Mouse (Mus musculus) adrenal gland, adult 18-20 months (tissue): ENCODE measurements at regions not wholly inside any gene's neighbourhood (a gene's known extent, or its start where the extent isn't known, plus 50 kb on each side); places are given as distances from the start of the nearest gene placed in this dataset.

Source experiments
- DNase-seq, 2 experiments: peaks; one replicate each; pipeline ENCODE4 v3.0.0; 2021 to 2022; ENCODE audit warnings: low spot score in 2 of 2

DNA sequence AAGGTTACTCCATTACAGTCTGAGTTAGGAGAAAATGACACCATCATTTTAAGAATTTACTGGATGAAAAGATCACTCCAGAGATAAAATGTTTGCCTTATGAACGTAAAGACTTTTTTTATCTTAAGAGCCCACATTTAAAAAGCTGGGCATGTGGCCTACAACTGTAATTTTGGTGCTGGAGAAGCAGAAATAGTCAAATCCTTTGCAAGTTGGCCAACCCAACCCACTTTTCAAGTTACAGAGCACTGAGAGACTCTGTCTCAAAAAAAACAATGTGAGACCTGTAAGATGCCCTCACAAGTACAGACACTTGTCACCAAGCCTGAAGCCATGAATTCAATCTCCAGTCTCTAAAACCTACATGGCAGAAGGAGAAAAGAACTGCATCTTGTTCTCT lies 305.6 kb upstream of the Cited2 start:
- no peak for DNase-seq

DNA sequence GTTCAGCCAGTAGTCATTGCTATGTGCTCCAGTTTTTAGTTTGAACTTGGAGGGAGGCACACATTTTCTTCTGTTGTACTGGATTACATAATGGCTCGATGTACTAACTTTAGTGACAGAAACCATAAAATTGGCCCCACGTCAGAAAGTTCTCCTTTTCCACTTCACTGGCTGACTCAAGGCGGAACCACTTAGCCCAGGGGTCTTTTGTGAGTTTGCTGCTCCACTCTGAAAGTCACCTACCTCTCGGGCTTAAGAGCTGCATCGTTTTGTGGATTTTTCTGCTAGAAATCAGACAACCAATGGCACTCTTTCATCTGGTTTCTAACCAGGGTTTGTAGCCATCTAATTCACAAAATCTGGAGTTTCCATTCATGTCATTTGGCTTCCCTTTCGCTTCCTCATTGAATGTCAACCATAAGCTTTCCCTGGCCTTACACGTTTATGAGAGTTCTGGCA lies 304.8 kb upstream of the Cited2 start:
- DNase-seq, result no peak

DNA sequence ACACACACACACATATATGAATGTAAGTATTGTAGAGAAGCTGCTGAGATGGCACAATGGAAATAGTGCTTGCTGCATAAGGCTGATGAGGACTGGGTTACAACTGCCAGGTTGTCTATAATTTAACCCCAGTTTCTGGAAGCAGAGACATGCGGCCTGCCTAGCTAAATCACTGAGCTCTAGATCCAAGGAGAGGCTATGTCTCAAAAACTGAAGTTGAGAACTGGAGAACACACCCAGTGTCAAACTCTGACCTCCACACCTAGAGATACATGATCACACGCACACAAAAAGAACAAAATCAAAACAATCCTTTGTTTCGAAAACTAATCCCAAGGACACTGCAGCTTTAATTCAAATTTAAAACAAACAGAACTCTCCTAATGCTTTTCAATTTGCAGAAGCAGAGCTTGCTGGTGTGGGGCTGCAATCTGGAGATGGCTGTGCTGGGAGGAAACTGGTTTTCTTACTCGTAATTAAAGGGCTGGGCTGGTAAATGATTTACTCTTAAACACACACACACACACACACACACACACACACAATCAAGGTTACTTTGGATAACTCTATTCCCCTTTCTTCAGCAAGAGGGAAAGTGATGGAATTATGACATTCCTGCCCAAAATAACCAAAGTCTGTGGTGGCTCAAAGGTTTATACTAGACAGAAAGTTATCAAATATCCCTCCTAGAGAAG lies 299.3 kb upstream of the Cited2 start:
- DNase-seq, result no peak

DNA sequence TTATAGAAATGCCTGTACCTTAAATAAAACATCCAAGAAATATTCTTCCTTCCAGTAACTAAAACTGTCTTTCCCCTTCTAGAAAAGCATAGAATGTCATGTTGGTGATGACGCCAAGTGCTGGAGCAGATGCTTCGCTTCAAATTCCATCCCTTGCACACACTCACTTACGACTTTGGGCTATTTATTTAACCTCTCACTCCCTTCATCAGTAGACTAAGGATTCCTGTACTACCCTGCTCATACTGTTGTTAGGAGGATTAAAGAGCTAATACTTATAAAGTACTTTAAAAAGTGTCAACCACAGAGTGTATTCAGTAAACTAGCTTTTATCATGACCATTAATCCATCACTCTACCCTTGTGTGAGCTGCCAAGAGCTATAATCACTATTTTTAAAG lies 296.8 kb upstream of the Cited2 start:
- no peak for DNase-seq

DNA sequence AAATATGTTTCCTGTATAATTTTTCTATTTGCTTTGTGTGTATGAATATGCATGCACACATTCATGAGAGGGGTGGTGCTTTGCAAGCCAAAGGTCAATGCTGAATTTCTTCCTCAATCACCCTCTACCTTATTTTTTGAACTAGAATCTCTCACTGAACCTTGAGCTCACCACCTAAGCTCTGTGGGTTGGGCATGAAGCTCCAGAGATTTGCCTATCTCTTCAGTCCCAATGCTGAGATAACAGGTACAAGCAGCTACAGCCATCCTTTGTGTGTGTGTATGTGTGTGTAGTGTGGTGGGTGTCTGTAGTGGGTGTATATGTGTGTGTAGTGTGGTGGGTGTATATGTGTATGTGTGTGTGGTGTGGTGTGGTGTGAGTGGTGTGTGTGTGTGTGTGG lies 295.7 kb upstream of the Cited2 start:
- DNase-seq, result no peak

DNA sequence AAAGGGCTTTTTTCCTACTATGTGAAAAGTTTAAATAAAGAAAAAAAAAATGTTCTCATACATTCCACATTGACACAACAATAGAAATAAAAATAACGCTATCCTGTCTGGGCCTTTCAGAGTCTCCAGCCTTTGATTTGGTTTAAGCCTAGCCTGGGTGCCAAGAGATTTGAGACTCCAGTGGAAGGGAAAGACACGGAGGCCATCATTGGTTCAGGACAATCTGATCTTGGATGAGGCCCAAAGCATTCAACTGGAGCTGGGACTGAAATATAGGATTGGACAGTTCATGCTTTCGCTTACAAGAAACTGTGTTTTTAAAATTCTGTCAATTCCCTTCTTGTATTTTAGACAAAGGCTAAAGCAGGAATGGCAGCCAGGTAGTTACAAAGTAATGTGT lies 294.7 kb upstream of the Cited2 start:
- DNase-seq, result no peak

DNA sequence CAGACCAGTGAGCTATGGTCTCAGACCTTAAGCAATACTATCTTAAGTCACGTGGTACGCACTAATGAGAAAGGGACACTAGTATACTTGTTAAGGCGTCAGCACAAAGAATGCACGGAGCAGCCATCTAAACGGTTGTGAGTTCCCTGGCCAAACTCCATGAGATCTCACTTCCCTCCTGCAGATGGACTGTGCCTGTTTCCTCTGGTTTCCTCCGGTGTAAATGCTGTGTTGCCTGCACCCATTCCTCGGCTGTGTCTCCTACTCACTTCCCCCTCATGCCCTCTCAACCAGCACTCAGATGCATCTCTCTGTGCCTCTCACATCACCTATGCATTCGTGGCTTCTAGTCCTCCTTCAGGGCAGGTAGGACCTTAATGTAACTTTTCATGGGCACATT lies 291.9 kb upstream of the Cited2 start:
- DNase-seq, result no peak

DNA sequence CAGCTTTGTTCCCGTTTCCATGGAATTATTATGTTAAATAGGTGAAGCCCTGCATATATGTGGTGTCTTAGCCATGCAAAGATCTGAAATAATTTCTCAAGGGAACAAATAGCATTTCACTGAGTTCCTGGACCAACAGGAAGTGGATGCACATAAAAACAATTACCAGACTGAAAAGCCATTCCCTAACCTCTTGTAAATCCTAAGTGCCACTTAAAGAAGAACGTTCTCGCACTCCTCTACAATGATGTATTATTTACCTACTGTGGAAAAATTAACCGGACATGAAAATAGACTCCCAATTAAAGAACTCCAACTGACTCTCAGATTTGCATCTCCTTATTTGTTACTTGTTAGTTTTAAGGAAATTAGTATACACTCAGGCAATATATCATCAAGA lies 288.9 kb upstream of the Cited2 start:
- no peak for DNase-seq

DNA sequence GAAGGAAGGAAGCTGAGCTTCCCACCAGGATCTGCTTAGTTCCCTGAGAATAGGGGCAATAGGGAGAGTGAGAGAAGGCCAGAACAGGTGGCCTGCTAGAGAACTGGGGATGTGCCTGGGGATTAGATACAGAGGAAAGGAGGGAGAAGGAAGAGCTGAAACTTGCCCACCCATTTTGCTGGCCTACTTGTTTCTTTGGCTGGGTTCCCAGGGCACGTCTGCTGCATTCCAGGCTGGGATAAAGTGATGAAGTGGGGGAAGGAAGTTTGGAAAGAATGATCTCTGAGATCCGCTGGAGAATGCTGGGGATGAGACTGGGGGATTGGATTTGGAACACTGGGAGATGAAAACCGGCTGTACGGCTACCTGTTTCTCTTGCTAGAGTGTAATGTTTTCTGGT lies 272.8 kb upstream of the Cited2 start:
- DNase-seq, result no peak

DNA sequence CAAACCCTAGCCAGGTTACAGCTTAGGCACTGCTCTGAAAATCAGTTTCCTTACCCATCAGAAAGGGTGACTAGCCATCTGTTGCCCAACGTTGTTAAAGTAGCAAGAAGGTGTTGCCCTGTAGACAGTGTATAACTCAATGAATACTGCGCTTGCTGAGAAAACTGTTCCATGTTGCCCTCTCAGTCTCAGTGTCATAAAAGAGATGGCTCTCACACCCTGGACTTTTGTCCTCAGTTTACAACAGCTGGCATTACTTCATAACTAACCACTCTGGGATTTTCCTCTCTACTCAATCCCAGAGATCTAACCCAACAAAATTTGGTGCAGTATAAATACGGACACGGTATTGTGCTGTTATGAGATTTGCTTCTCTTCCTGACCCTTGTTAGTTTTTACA lies 252.1 kb upstream of the Cited2 start:
- no peak for DNase-seq

DNA sequence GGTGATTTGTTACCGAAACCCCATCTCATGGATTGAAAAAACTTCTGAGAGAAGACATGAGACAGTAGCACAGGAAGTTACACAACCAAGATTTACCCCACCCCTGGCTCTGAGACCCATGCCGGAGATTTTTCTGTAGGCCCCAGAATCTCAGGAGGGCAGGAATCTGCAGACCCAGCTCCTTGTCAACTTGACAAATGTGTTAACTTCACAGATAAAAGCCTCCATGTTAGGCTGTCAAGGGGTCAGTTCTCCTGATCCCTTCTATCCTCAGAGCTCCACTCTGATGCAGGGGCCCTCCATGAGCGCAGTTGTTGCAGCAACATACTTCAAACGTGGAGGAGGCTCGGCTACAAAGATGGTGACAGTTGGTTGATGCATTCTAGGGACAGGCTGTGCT lies 250.5 kb upstream of the Cited2 start:
- no peak for DNase-seq

DNA sequence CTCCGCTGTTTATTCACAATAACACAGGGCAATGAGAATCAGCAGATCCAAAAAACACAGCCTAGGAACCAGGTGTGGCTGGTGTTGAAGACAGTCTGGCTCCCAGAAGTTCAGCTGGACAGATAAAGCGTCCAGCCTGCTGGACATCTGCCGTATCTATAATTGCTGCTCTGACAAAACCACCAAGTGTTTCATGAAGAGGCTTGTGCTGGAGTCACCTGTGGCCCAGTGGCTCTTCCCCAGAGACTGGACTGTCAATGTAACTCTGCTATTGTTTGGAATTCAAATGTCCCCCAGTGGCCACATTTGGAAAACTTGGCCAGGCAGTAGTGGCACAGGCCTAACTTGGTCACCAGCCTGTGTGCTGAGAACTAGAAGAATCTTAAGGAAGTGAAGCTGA lies 247.0 kb upstream of the Cited2 start:
- no peak for DNase-seq

DNA sequence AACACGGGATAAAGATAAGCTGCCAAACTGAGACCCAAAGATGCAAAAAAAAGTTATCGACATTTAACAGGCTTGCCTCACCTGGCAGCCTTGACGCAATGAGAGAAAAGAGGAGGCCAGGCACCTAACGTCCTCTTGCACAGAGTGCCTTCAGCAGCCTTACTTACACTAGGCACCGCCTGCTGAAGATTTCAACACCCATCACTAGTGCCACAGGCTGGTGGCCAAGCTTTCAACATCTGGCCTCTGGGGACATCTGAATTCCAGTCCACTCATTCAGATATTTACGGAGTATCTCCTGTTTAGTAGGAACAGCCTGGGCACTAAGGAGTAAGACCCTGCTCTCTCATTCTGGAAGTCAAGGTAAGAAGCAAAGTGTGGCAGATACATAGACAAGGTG lies 246.3 kb upstream of the Cited2 start:
- DNase-seq, result peak in 1 of 2 experiments; percentile 44

DNA sequence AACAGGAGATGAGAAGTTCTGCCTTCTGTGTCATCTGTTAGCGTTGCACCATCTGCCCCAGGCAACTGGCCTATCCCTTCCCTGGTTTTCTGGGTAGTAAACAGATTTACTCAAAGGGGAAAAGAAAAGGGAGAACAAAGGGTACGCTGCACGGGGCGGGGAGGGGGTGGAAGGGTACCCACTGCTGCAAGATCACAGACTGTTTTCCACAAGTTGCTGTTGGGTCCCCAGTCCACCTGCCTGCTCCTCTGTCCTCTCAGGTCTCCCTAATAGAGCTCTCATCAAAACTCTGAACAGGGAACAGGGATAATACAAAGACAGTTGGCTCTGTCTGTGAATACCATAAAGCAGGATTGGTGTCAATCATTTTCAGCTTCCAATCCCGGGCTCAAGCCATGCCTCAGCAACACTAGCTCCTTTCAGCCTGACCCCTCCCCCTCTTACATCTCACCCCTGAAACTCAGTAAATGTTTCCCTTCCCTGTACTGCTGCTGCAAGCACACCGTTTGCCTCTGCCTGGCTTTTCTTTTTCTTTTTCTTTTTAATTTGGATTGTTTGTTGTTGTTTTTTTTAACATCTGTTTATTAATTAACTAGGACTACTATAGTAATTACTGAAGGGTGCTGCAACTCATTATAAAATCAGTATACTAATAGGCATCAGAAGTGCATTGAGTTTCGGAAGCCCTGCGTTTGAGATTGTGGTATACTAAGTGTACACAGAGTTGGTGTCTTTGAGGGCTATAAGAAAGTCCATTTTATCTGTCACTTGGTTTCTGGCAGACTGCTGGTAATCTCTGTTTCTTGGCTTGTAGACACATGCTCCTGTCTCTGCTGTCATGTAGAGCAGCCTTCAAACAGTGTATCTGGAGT lies 244.0 kb upstream of the Cited2 start:
- DNase-seq, result no peak

DNA sequence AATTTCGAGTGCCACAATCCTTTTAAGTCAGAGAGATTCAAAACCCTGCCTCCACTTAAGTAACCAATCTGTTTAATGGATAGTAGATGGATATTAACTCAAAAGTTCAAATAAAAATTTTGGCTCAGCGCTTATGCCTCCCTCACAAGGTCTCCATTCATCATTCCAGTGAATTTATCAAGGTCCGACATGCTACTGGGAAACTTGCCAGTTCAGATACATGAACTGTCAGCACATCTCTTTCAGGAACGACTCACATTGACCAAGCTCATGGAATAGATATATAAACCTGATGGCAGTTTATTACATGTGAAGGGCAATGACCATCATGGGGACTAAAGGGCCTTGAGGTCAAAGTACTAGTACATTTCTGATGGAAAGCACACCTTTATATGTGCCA lies 240.3 kb upstream of the Cited2 start:
- DNase-seq, result peak in 1 of 2 experiments; percentile 18

DNA sequence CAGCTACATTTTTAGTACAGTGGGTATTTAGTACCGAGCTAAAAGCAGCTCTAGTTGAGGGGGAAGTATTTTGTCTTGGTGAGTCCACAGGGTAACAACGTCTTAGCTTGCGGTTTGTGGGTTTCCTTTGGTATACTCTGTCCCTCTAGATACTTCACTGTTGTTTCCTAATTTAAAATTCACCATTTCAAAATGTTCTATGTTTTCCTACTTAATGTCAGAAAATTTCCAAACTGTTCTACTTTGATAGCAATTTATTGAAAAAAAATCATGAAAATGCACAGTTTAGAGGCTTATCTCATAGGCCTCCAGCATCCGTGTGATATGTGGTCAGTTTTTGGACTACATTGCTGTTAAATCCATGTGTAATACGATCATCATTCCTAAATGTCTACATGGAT lies 238.0 kb upstream of the Cited2 start:
- no peak for DNase-seq

DNA sequence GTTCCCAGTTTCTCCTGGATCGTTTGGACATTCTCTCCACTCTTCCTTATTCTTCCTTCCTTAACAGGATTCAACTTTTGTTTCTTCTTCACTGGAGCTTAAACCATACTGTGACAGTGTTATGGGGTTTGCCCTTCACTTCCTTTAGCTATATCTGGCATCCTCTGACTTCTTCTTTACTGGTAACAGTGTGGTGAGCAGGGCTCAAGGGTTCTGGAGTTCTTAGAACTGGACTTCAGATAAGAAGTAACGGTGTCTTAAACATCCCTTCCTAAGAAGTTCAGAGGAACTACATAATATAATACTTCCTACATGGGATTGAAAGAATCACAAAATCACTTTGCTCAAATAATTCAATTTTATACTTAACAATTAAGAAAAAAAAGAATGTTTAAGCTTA lies 237.5 kb upstream of the Cited2 start:
- no peak for DNase-seq

DNA sequence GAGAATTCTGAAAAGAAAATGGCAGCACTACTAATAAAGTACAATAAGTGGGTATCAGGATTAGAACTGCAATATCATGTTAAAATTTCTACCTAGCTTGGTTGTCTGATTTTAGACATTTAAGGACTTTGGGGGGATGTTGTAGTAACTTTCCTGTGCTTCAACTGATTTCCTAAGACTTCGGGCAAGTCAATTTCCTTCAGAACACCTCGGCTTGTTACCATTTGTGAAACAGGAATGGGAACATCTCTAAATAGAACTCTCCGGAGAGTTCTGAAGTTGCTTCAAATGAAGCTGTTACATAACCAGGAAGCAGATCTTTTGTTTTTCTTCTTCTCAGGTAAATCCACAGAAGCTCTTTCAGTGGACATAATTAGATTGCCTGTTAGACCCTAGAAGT lies 237.0 kb upstream of the Cited2 start:
- no peak for DNase-seq

DNA sequence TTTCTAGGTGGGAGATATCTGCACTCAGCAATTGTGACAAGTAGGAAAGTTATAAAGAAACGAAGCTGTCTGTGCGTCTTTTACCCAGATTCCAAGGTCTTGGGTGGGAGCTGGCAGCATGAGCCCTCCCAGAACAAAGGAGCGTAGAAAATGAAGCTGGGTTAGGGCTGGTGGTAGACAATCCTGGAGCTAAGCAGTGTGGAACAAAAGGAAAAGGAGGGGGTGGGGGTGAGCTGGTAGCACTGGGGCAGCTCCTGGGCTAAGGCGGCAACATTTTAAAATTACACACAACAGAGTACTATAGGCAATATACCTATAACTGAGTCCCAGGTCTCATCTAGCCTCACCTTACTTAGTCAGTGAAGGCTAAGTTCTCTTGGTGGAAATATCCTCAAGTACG lies 235.6 kb upstream of the Cited2 start:
- no peak for DNase-seq

DNA sequence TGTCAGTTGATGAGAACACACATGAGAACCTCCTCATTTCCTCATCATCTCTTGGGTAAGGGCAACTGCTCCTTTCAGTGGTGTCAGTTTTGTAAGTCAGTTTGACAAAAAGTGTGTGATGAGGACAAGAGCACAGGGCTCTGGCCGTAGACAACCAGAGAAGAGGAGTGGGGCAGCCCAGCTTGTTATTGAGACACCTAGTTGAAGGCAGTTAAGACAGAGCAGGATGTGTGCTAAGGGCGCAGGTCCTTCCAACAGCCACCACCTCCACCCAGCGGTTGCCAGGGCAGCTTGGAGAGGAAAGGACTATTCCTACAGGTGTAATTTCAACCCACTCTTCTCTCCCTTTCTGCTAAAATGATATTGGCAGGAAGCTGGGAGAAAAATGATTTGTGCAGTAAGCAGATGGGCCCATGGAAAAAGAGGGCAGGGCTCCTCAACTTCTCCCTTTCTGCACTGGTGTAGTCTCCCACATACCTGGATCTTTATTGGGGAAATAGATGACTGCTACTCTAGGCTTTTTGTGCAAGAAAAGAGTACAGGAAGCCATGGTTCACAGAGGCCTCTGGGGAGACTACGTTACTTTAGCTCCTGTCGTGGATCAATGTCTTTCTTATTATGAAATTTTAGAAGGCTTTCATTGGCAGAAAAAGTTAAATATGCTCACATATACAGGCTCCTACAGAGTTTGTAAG lies 231.3 kb upstream of the Cited2 start:
- no peak for DNase-seq

DNA sequence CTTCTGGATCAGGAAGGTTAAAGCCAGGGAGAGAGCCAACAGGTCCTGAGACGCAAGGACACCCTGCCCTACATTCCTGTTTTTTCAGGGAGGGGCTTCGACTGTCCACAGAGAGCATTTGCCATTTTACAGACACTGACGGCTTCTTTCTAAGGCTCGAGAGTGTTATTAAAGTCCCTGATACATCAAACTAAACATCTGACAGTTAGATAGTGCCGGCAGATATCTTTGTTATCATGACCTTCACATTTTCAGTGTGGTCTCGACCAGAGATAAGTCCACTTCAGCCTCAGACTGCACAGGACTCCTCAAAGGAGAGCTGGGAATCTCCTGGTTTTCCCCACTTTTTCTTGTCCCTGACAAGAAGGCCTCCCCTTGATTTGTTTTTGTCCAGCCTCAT lies 229.9 kb upstream of the Cited2 start:
- DNase-seq, result no peak

DNA sequence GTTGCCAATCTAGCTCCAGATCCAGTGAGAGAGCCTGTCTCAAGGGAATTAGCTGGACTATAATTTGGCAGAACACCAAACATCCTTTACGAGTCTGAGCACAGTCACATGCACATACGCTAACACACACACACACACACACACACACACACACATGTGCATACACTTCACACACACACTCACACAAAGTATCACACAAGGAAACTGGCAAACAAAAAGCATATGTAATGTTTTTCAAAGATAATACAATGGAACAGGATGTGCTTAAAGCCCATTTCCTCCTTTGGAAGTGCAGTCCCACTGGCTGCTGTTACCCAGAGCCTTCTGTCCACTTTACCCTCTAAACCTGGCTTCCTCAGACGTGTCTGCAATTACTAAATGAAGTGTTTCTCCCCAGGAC lies 226.2 kb upstream of the Cited2 start:
- no peak for DNase-seq
